Mouse (Mus musculus) E14TG2a.4 (cell line): ENCODE results near the gene Ebf1.

Experiments used
- CTCF ChIP-seq: conservative IDR thresholded peaks from 2 replicates; pipeline ENCODE4 v1.5.1; 2014; ENCODE audit warnings: low read length
- NANOG ChIP-seq: IDR thresholded peaks from 2 replicates; pipeline ENCODE4 v1.6.1; 2014; ENCODE audit warnings: borderline replicate concordance, low read length, mixed read lengths
- POU5F1 ChIP-seq: IDR thresholded peaks from 2 replicates; pipeline ENCODE4 v1.6.1; 2014; ENCODE audit warnings: low read length, borderline replicate concordance

GRCm38 (mm10) chr11:44794883-44795282 lies 177.8 kb downstream of the Ebf1 start:
- TF ChIP-seq CTCF (no peak), POU5F1 (no peak), NANOG (no peak)
